Mouse (Mus musculus) left cerebral cortex, adult 18-20 months (tissue): ENCODE data around the gene Cap1. TPM values are rescaled to one million over a fixed set of nuclear protein-coding genes. Genes with fewer than 3 reads are reported as not detected.
A peak's percentile ranks its signal among the peaks of the same experiment; 100 is the strongest.
"Not testable (repeated sequence)": the region's sequence is repeated elsewhere in the genome, so short reads cannot be mapped to it uniquely, and the experiment has no call there.

Source experiments
- DNase-seq, 2 experiments: peaks; one replicate each; pipeline ENCODE4 v3.0.0; 2021 to 2022; ENCODE audit warnings: low spot score in 2 of 2, mixed read lengths in 1 of 2
- total RNA-seq, 2 experiments: library from RNA; stranded (reverse); gene quantifications; 2 replicates each; pipeline ENCODE4 v1.2.3; 2021

Cap1 gene
- total RNA-seq, 2 experiments from 2014 or later = 273 to 281 TPM

- DNase-seq = no peak
Observed at GRCm38 (mm10) chr4:122848150-122848621, 37.7 kb downstream of the Cap1 start.

DNA sequence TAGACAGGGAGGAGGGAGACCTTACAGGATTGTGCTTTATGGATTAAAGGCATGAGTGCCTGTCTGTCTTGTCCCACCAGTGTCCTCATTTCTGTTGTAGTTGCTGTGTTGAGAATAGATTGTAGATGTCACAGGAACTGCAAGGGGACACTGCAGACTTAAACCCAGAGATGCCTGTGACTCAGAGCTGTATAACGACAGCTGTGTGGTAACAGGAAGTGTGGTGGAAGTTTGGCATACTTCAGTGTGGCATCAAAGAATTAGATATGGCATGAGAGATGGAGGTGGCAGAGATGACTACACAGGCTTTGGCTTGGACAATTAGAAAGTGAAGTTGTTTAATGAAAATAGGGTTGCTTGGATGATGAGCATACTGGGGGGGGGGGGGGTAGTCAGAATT is 47.4 kb downstream of the Cap1 start:
- no peak for DNase-seq

DNA sequence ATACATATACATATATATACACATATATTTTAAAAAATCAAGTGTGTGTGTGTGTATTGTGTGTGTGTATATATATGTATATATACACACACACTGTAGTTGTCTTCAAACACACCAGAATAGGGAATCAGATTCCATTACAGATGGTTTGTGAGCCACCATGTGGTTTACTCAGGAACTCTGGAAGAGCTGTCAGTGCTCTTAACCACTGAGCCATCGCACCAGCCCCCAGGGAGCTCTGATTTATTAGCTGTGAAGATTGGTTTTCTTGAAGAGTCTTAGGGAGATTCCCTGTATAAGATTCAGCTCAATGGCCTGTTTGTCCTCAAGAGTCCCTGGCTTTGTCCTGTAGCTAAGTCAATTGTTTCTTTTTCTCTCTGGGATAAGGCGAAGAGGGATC is 47.9 kb downstream of the Cap1 start:
- no peak for DNase-seq

DNA sequence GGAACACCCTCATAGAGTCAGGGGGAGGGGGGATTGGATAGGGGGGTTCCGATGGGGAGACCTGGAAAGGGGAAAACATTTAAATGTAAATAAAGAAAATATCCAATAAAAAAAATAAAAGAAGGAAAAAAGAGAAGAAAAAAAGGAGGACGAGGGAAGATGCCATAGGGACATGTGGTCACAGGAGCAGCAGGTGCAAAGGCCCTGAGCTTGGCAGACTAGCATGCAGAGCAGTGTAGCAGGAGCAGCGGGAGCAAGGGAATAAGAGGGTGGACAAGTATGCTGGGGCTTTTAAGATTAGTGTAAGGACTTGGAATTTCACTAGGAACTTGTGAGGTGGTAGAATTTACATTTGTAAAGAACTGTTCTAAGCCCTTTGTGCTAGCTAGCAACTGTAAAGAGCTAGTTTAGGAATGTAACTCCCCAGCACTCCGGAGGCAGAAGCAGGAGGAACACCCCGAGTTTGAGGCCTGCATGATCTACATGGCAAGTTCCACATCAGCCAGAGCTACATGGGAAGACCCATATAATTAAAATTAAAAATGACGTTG is 48.6 kb downstream of the Cap1 start:
- DNase-seq = no peak

- DNase-seq = no peak
Observed at GRCm38 (mm10) chr4:122836403-122836775, 49.5 kb downstream of the Cap1 start.

DNA sequence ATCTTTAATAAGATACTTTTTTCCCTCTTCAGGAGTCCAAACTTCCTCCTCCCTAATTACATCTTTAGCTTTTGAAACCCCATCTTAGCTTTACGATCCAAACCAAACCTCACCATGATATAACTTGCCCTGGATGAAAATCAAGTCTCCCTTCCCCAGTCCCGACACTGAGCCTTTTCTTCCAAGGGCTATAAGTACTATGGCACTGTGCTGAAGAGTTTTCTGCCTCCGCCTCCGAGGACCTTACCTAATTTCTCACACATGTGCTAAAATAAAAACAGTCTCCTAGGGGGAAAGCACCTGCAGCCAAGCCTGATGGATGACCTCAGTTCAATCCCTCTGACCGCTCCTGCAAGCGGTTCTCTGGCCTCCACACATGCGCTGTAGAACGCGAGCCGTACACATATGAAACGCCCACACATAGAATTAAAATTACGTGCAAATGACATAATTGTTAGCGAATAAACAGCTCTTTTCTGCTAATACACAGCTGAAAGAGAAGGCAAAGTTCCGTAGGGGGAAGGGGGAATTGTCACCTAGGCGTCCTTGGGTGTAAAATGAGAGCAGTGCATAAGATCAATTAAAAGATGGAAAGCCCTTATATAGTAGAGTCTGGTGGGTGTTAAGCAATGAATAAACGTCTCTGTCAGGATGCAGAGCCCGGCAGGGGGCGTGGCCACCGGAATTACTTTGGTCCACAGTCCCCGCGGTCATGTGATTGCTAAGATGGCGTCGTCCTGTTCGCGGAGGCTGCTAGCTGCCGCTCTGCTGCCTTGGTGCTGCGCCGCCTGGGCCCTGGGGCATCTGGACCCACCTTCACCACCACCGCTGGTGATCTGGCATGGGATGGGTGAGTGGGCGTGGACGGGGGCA is 50.1 kb downstream of the Cap1 start, which contains the start of gene Ppt1:
Gene Ppt1 (plus strand): TSS at position 713 of the 873 bp plus-strand sequence.
- DNase-seq = peak; percentile 93

DNA sequence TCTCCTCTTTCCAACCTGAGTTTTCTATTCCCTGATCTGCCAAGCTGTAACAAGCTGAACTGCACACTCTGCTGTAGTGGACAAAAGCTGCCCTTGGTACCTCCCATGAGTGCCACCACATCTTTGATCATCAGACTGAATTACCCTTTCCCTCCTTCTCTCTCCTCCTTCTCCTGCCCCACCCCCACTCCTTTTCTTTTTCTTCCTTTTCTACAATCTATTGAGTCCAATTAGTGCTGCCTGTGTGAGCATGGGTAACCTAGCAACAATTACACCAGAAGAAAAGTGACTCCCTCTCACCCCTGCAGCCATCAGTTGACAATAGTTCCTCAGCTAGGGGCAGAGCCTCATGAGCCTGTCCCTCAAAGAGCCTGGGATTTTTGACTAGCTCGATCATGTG is 54.0 kb downstream of the Cap1 start:
- no peak for DNase-seq

GRCm38 (mm10) chr4:122829339-122829738 is 56.5 kb downstream of the Cap1 start:
- no peak for DNase-seq

DNA sequence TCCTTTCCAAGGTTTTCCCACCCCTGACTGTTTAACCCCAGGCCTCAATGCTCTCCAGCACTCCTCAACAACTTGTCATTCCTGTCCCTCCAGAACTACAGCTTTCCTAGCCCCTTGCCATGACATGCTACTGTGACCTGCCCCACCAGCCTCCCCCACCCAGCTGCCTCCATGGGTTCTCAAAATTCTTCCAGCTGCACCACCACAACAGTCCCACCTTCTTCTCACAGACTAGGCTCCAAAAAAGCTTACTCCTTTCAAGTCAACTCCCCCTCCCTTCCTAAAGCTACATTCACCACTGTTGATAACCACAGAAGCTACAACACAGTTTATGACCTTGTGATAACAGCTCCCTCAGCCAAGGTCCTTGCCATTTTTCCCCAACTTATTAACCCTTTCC is 58.2 kb downstream of the Cap1 start:
- DNase-seq = no peak

- DNase-seq = not testable (repeated sequence)
Observed at GRCm38 (mm10) chr4:122820941-122821340, 64.9 kb downstream of the Cap1 start.

GRCm38 (mm10) chr4:122816202-122816601 is 69.7 kb downstream of the Cap1 start:
- no peak for DNase-seq

- no peak for DNase-seq
Observed at GRCm38 (mm10) chr4:122811824-122812223, 74.0 kb downstream of the Cap1 start.

GRCm38 (mm10) chr4:122811180-122811579 is 74.7 kb downstream of the Cap1 start:
- DNase-seq = no peak

Other genes with a start within 250 kb of the Cap1 start
- gene 9530002B09Rik, start 196.8 kb downstream of the Cap1 start, total RNA-seq = not detected
- gene Ppt1, start 49.8 kb downstream of the Cap1 start, total RNA-seq = 100 to 1,000 TPM; 105 to 111 TPM
- gene Mfsd2a, start 75.1 kb upstream of the Cap1 start, total RNA-seq = 10 to 100 TPM; 19.2 to 21.4 TPM
- gene Mycl, start 109.6 kb upstream of the Cap1 start, total RNA-seq = 1 to 10 TPM; 7.3 to 9.9 TPM
- 10 to 100 TPM; 18.0 to 18.2 TPM for gene Trit1, start 130.5 kb upstream of the Cap1 start, total RNA-seq
- gene Bmp8b, start 219.1 kb upstream of the Cap1 start, total RNA-seq = under 1 TPM in 1 of 2 experiments, not detected in 1; 0.23 TPM
- gene Oxct2b, start 230.2 kb upstream of the Cap1 start, total RNA-seq = not detected